Mouse (Mus musculus) 416B (cell line): ENCODE measurements around the gene Zfp677.
"Not testable (repeated sequence)": the region's sequence is repeated elsewhere in the genome, so short reads cannot be mapped to it uniquely, and the experiment has no call there.

Source experiments
- DNase-seq: peaks from one replicate; pipeline ENCODE4 v3.0.0; 2011; ENCODE audit warnings: low read depth

Zfp677 gene

GRCm38 (mm10) chr17:21383391-21384056 lies at the start of gene Zfp677:
Gene Zfp677 (plus strand): TSS chr17:21383748.
- peak; percentile 87 for DNase-seq

GRCm38 (mm10) chr17:21368018-21368417 lies 15.5 kb upstream of the Zfp677 start:
- not testable (repeated sequence) for DNase-seq

GRCm38 (mm10) chr17:21369925-21370719 lies 13.4 kb upstream of the Zfp677 start:
- DNase-seq = no peak

- DNase-seq = no peak
Measured at GRCm38 (mm10) chr17:21375311-21375710, 8.2 kb upstream of the Zfp677 start.

- DNase-seq = no peak
Measured at GRCm38 (mm10) chr17:21384057-21384411, 486 bp downstream of the Zfp677 start.

- DNase-seq = peak; percentile 95
Measured at GRCm38 (mm10) chr17:21422664-21423599, 39.4 kb downstream of the Zfp677 start, which contains the start of gene Zfp54. Gene Zfp54 (plus strand): TSS chr17:21423227.

GRCm38 (mm10) chr17:21438806-21439400 lies 55.4 kb downstream of the Zfp677 start:
- peak; percentile 11 for DNase-seq
